Mouse (Mus musculus): ENCODE measurements around the gene Snx32.

DNA sequence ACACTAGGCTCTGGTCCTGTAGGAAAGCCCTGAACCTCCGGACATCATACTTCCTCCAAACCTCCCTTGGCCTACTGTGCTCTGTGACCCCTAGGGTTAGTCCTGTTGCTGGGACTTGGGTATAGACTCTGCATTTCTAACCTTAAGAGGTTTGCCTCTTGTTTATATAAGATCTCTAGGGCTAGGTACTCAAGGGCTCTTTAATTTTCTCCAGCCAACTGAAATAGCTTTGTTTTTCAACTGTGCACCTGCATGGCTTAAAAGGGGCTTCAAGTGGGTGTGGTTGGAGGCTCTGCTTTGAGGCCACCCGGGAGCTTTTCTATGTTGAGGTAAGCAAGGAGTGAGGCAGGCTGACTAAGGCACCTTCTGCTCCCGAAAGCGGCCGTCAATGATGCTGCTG is 25.8 kb downstream of the Snx32 start:
- no peak for TF ChIP-seq POLR2A (IDR thresholded peaks at IDR 0.05; ENCODE audit: insufficient read depth, low read depth, low read length)
- no peak for TF ChIP-seq CTCF (IDR thresholded peaks at IDR 0.05; ENCODE audit: insufficient read depth, low read depth, low read length)
